Mouse (Mus musculus) lung, postnatal 0 days (tissue): ENCODE results near the gene Atp6v1g3. TPM values are rescaled to one million over a fixed set of nuclear protein-coding genes. Genes with fewer than 3 reads are reported as not detected.

Experiments used
- ATAC-seq: fragments of 200-750 bp; cut with Nextera tagmentation; 2 replicates; pipeline ENCODE4 v1.8.0; 2017; ENCODE audit warnings: moderate library complexity
- DNase-seq: peaks from one replicate; pipeline ENCODE4 v3.0.0-alpha.2; 2016; ENCODE audit warnings: low spot score
- H3K27ac ChIP-seq: fragments of 300-500 bp; sonication (generic); 2 replicates; pipeline ENCODE4 v1.5.1; 2014; ENCODE audit warnings: antibody characterized with exemption, mild to moderate bottlenecking, low read length, mixed read lengths
- H3K27me3 ChIP-seq: fragments of 300-500 bp; sonication (generic); replicated peaks from 2 replicates; pipeline ENCODE4 v1.6.1; 2014; ENCODE audit warnings: low read length, mixed read lengths; ENCODE audit not compliant: insufficient read depth
- H3K36me3 ChIP-seq: fragments of 300-500 bp; sonication (generic); 2 replicates; pipeline ENCODE4 v1.6.1; 2014; ENCODE audit warnings: low read length, mixed read lengths; ENCODE audit not compliant: insufficient read depth
- H3K4me1 ChIP-seq: fragments of 300-500 bp; sonication (generic); 2 replicates; pipeline ENCODE4 v1.6.1; 2014; ENCODE audit warnings: antibody characterized with exemption, low read depth, low read length, mixed read lengths; ENCODE audit not compliant: insufficient read depth
- H3K4me2 ChIP-seq: fragments of 300-500 bp; sonication (generic); replicated peaks from 2 replicates; pipeline ENCODE4 v1.6.1; 2014; ENCODE audit warnings: low read depth, mild to moderate bottlenecking, low read length, moderate library complexity, mixed read lengths
- H3K4me3 ChIP-seq: fragments of 300-500 bp; sonication (generic); 2 replicates; pipeline ENCODE4 v1.5.1; 2014; ENCODE audit warnings: low read depth, low read length
- H3K9ac ChIP-seq: fragments of 300-500 bp; sonication (generic); replicated peaks from 2 replicates; pipeline ENCODE4 v1.6.1; 2014; ENCODE audit warnings: low read depth, mild to moderate bottlenecking
- H3K9me3 ChIP-seq: fragments of 300-500 bp; sonication (generic); 2 replicates; pipeline ENCODE4 v1.6.1; 2016; ENCODE audit warnings: low read length, mixed read lengths
- CTCF ChIP-seq: IDR thresholded peaks from 2 replicates; pipeline ENCODE4 v1.5.1; 2016; ENCODE audit warnings: antibody characterized with exemption, mild to moderate bottlenecking
- EP300 ChIP-seq: IDR thresholded peaks from 2 replicates; pipeline ENCODE4 v1.6.1; 2016; ENCODE audit warnings: antibody characterized with exemption, mild to moderate bottlenecking, control low read depth
- WGBS: fragments of 180-500 bp; shearing (Covaris S2); extraction: QIAGEN DNeasy Blood & Tissue Kit; methylation state at CpG from one replicate; pipeline ENCODE4 v1.1.7; 2014; 5-methylcytosine and 5-hydroxymethylcytosine counted together
- polyA plus RNA-seq: library from polyadenylated mRNA; unstranded; fragments of >200 nt; fragmentation: Nextera tagmentation; extraction: Ambion mirVana; gene quantifications from 2 replicates; pipeline ENCODE4 v1.2.1, GENCODE M21; 2015

The Atp6v1g3 gene
- polyA plus RNA-seq, 1 experiment from 2014 or later: 0.33 TPM

DNA sequence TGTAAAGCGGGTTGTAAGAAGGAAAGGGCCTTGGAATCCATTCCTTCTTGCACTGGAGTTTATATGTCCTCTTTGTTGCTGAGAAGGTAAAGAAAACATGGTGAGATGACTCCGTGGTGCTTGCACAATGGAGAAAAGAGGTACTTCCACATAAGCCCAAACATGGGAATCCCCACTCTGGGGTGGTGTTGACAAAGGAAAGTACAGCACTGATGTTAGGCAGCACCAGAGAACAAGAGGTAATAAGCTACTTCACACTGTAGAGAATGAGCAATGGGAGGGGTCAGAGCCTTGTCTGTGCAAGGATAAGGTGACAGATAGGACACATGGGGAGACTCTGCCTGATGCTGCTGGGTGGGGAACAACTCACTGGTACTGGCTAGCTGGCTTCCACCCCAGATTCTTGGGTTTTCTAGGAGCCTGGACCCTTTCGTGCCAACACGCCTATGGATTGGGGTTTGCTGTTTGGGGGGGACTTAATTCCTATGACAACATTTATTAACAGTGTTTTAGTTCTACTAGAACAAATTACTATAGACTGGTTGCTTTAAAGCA is 49.6 kb downstream of the Atp6v1g3 start:
- Histone ChIP-seq H3K9me3 (no peaks in the 10 kb centered on the region), H3K4me2 (no peak overlapping the region), H3K4me1 (no peaks in the 10 kb centered on the region), H3K27me3 (no peaks in the 10 kb centered on the region), H3K36me3 (no peaks in the 10 kb centered on the region), H3K27ac (no peak overlapping the region), H3K9ac (no peak overlapping the region), H3K4me3 (no peak overlapping the region)
- TF ChIP-seq EP300: no peak
- TF ChIP-seq CTCF: no peak
- DNase-seq: peak; percentile 49
- ATAC-seq: peak; percentile 41; the same call in 1 of the 2 replicates
- WGBS: 77% methylated on average over 4 of the region's 4 CpGs

DNA sequence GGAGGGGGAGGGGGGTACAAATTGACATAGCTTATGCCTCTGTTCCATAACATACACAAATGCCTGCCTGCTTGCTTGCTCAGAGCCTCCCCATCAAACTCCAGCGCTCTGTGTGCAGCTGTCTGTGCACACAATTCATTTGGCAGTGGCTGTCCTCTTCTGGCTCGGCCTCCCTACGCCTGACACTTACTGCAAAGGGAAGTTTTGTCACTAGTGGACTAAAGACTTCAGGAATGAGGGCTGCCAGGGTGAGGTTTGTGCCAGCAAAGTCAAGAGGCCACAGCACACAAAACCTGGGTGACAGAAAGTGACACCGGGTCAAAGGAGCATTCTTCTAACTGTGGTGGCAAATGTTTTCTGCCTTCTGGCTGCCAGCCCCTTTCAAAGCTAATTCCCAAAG is 52.6 kb downstream of the Atp6v1g3 start:
- no peaks in the 10 kb centered on the region for H3K9me3 ChIP-seq
- TF ChIP-seq CTCF (no peak), EP300 (no peak)
- 35% methylated on average over 4 of the region's 4 CpGs for WGBS
- no peaks in the 10 kb centered on the region for H3K4me1 ChIP-seq
- no peak overlapping the region for H3K9ac ChIP-seq
- ATAC-seq: peak; percentile 33; the same call in 1 of the 2 replicates
- no peaks in the 10 kb centered on the region for H3K36me3 ChIP-seq
- no peak overlapping the region for H3K4me3 ChIP-seq
- peak; percentile 15 for DNase-seq
- H3K27me3 ChIP-seq: no peaks in the 10 kb centered on the region
- H3K4me2 ChIP-seq: no peak overlapping the region
- no peak overlapping the region for H3K27ac ChIP-seq

DNA sequence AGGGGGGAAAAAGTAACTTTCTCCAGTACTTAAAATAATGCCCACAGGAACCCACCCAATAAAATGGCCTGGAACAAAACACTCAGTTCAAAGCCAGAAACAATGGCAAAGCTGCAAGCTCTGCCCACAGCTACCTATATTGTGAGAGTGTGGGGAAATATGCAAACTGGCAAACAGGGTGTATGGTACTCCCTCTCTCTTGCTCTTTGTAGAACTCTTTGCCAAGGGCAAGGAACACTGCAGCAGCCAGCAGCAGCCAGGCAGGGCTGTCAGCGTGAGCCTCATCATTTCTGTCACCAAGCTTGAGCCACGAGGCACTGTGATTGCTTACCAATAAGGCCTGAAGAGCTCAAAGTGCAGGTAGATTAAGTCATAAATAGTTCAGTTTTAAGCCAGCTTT is 53.0 kb downstream of the Atp6v1g3 start:
- Histone ChIP-seq H3K9me3 (no peaks in the 10 kb centered on the region), H3K27me3 (no peaks in the 10 kb centered on the region), H3K4me2 (no peak overlapping the region), H3K27ac (no peak overlapping the region), H3K4me3 (no peak overlapping the region), H3K36me3 (no peaks in the 10 kb centered on the region), H3K4me1 (no peaks in the 10 kb centered on the region), H3K9ac (no peak overlapping the region)
- WGBS: 39% methylated on average over 2 of the region's 2 CpGs
- DNase-seq (no peak), ATAC-seq (no peak)
- no peak for TF ChIP-seq EP300
- TF ChIP-seq CTCF: no peak

DNA sequence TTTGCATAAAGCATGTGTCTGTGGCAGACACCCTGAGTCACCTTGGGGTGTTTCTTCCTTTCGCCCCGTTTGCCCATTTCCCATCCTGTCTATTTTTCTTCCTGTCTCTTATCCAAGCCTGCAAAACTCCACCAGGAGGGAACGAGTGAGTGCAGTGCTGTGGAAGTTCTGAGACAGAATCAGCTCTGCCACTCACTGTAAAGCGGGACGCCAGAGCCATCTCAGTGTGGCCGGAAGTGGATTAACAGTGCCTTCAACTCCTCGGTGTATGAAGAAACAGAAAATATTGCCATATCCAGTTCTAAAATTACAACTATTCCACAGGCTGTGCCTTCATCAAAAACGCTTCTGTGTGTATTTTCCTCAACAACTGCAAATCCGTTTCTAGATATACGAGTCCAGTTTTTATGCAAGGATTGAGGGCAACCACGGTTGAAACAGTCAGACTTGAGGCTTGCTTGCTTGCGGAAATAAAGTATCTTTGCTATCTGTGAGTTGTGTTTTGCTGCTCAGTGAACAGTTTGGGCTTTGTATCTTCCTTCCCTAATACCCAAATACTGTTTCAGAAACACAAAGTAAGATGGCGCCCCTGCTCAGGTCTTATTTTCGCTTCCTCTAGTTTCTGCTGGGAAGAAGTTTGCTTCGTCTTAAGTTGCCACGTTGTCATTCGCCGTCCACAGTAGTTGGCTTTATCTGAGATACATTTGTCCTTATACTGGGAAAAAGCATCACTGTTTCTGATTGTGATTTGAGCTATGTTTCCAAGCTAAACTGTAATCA is 54.1 kb downstream of the Atp6v1g3 start:
- H3K4me1 ChIP-seq: no peaks in the 10 kb centered on the region
- H3K9ac ChIP-seq: no peak overlapping the region
- H3K4me3 ChIP-seq: no peak overlapping the region
- H3K27ac ChIP-seq: no peak overlapping the region
- 52% methylated on average over 18 of the region's 18 CpGs for WGBS
- TF ChIP-seq EP300: no peak
- no peak for TF ChIP-seq CTCF
- H3K36me3 ChIP-seq: no peaks in the 10 kb centered on the region
- H3K9me3 ChIP-seq: no peaks in the 10 kb centered on the region
- H3K27me3 ChIP-seq: no peaks in the 10 kb centered on the region
- no peak overlapping the region for H3K4me2 ChIP-seq
- ATAC-seq (no peak), DNase-seq (no peak)

DNA sequence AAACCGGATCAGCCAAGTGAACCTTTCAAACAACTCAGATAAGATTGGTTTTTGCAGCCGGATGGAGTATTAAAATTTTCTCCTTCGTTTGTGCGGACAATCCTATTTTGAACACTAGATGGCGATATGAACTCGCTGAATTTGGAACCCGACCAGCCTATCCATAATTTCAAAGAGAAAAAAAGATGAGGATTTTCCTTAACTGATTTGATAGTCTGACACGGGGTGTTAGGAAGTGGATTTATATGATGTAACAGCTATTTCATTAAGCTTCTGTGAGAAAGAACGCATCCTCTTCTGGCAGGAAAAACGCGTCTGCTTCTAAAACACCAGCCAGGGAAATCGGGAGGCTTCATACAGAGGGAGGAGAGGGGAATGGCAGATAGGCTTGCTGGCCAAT is 54.8 kb downstream of the Atp6v1g3 start:
- Histone ChIP-seq H3K27me3 (no peaks in the 10 kb centered on the region), H3K4me1 (no peaks in the 10 kb centered on the region), H3K4me2 (no peak overlapping the region), H3K27ac (no peak overlapping the region), H3K4me3 (no peak overlapping the region), H3K9ac (no peak overlapping the region), H3K9me3 (no peaks in the 10 kb centered on the region), H3K36me3 (no peaks in the 10 kb centered on the region)
- peak; percentile 74 for TF ChIP-seq CTCF
- TF ChIP-seq EP300: no peak
- WGBS: 10% methylated on average over 12 of the region's 12 CpGs
- ATAC-seq: no peak
- DNase-seq: peak; percentile 67

DNA sequence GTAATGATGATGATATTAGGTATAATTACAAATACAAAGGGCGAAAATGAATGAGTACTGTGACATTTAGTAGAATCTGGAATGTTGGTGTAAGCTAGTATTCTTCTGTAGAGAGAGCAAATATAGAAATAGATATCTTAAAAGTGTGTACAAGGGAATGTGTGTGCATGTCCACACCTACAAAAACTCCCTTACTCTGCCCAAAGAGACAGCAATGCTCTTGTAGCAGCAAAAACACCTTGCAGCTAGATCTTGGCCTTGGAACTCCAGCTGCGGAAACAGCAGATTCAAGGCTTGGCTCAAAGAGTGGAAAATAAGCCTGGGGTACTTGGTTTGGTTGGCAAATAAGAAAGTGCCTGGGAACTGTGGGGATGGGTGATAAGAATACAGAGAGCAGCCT is 57.0 kb downstream of the Atp6v1g3 start:
- Histone ChIP-seq H3K4me1 (no peaks in the 10 kb centered on the region), H3K36me3 (no peaks in the 10 kb centered on the region), H3K4me2 (no peak overlapping the region), H3K4me3 (no peak overlapping the region), H3K27ac (no peak overlapping the region), H3K27me3 (no peaks in the 10 kb centered on the region), H3K9ac (no peak overlapping the region), H3K9me3 (no peaks in the 10 kb centered on the region)
- no peak for TF ChIP-seq CTCF
- TF ChIP-seq EP300: no peak
- ATAC-seq: no peak
- DNase-seq: no peak
- 85% methylated on average over 2 of the region's 2 CpGs for WGBS
